Mouse (Mus musculus): ENCODE measurements at regions not wholly inside any gene's neighbourhood (a gene's known extent, or its start where the extent isn't known, plus 50 kb on each side); places are given as distances from the start of the nearest gene placed in this dataset.

GRCm38 (mm10) chr5:50570701-50571100 lies 511.9 kb upstream of the Adgra3 start:
- no peak for DNase-seq

DNA sequence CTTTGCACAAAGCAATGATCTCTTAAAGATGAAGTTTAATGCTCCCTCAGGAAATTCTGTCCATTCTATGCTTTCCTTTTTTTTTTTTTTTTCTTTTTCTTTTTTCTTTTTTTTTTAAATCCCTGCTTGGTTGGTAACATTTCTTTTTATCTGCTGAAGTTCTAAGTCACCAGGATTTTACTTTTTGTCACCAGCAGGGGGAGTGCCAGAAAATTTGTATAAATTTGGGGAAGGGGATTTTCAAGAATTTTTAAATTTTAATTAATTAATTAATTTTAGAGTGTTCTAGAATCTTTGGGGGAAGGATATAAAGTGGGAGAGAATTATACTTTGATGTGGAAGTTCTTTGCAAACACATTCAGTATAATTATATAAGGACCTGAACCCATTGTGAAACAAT lies 492.3 kb upstream of the Adgra3 start:
- no peak for DNase-seq

- no peak for DNase-seq
Measured at GRCm38 (mm10) chr5:50512539-50512938, 453.7 kb upstream of the Adgra3 start.

GRCm38 (mm10) chr5:50509696-50510421 lies 451.1 kb upstream of the Adgra3 start:
- DNase-seq: no peak

DNA sequence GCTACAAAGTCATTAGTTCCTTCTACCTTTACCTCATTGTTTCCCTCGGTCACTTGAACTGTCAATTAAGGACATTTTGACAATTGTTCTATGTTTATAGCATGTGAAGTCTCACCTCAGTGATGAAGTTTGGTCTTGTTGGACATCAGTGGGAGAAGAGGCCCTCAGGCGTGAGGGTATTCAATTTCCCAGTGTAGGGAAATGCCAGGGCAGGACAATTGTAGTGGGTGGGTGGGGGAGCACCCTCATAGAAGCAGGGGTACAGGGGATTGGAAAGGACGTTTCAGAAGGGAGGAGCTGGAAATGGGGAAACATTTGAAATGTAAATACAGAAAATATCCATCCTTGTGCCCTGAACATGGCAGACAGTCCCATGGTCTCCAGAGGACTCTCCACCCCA lies 431.4 kb upstream of the Adgra3 start:
- no peak for DNase-seq

DNA sequence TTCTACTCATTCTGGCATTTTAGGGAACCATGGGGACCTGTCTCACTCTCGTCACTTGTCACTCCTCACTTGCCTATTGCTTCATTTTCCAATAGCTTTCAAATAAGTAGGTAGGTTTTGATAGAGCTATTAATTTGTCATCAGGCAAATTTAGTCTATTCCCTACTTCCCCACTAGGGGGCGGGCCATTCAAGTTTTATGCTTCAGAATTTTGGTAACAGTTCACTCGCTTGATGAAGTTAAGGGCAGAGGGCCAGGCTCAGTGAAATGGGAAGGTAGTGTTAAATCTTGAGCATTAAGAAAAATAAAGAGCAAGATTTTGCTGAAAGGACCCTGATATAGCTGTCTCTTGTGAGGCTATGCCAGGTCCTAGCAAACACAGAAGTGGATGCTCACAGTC lies 418.2 kb upstream of the Adgra3 start:
- DNase-seq: peak; percentile 3 to 49

DNA sequence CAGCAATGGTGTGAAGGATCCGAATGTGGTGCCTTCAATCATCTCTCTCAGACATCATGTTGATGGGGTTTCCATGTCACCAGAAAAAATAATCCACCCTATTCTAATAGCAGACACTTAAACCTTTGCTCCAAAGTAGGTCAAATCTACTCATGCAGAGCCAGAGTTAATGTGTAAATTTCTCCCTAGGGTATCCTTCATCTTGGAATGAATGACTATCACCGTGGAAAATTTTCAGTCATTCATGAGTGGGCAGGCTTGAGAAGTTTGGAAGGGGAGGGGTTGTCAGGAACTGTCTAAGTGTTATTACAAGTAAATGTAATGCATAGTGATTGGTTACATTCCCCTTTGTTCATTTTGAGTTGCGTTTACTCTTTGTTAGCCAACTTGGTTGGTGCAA lies 402.7 kb upstream of the Adgra3 start:
- DNase-seq: no peak

DNA sequence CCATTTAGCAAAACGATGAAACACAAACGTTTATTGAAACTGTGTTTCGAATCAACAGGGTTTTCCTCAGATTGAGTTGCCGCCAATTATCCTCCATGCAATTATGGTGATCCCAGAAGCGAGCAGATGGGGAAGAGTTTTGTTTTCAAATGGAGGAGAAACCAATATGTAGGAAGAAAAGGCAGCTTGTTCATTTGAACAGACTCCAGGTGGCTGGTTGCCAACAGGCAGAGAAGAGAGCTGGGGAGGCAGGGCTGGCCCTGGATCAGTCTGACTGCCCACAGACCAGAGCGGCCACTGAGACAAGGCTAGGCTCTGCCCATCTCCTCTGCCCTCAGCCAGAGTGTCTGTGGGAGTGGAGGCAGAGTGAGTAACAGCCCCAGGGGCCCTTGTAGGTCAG lies 398.8 kb upstream of the Adgra3 start:
- no peak for DNase-seq

DNA sequence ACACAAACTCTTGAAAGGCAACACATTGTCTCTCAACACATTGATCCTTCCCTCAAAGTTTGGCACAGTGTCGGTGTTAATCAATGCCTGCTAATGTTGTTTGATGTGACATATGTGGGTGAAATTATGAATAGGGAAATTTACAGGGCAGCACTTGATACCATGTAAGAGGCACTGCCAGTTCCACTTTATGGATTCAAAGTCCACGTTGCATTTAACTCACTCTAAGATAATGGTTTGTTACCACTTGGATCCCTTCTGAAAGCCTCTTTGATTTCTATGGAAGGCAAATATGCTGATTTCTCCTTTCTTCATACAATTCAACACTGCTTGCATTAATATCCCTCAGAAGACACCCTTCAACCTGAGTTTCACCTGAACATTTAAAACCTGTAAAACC lies 395.6 kb upstream of the Adgra3 start:
- DNase-seq: no peak

GRCm38 (mm10) chr5:50406923-50407322 lies 348.1 kb upstream of the Adgra3 start:
- no peak for DNase-seq

DNA sequence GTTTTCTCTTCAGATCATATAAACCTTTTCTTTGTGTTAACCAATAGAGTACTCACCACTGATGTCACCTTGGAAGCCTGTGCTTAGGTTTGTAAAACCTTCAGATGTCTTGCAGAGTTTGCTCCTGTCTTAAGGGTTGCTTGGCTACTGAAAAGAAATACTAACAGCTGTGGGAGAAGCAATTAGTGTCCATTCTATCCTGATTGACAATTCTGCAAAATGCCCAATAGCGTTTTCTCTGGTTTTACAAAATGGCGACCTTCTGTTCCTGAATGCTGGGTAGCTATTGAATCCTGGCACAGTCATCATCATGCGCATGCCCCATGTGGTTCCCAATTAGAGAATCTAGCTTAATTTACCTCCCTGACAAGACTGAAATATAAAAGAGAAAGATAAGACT lies 347.7 kb upstream of the Adgra3 start:
- DNase-seq: no peak

Data from heart, adult 18-20 months (tissue).